Comparison of ENCODE assay signal across 8 mouse cellular contexts in the genomic region with DNA sequence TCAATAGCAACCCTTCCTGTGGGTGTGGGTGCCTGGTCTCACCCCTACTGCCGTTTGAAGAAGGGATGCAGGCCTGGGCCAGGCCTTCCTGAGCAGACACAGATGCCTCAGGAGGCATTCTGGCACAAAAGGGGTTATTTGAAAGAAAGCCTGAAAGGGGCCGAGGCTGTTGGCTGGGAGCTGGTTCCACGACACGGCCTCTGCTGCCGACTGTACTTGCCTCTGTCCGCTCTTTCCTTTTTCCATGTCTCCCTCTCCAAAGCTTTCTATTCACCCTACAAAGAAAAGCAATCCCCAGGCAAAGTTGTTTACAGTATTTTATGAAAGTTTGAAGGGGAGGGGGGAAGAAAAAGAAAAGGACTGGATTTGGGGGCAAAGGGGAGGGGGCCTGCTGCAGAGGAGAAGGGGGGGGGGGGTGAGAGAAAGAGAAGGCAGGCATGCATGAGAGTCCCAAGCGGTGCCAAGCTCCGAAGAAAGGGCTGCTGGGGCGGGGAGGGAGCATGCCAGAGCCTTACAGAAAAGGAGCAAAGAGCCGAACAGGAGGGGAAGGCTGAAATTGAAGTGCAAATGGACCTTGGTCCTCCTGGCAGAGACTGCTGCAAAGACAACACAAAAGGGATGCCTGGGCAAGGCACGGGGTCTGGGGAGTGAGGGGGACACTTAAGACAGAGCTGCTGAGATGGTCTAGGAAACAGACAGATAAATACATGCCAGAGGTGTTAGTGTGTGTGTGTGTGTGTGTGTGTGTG.
A peak's percentile ranks its signal among the peaks of the same experiment; 100 is the strongest.
DNase-seq lines count a peak whose midpoint lies in the region; ATAC-seq and TF ChIP-seq lines count a peak whose summit lies in the region.

No protein-coding gene starts in this region.

- H3K9me3 ChIP-seq in limb, embryonic 15.5 days, result no peaks in the 10 kb centered on the region
- no peaks in the 10 kb centered on the region for H3K9me3 ChIP-seq in liver, embryonic 12.5 days (replicated peaks)

- no peaks in the 10 kb centered on the region for H3K36me3 ChIP-seq in limb, embryonic 15.5 days
- H3K36me3 ChIP-seq in liver, embryonic 12.5 days, result no peaks in the 10 kb centered on the region

- TF ChIP-seq CTCF in left cerebral cortex, adult 2 months (IDR thresholded peaks at IDR 0.05), result no peak

- no peak overlapping the region for H3K9ac ChIP-seq in limb, embryonic 15.5 days
- H3K9ac ChIP-seq in liver, embryonic 12.5 days, result no peak overlapping the region

- no peak overlapping the region for H3K4me3 ChIP-seq in left cerebral cortex, adult 2 months
- no peak overlapping the region for H3K4me3 ChIP-seq in limb, embryonic 15.5 days
- no peak overlapping the region for H3K4me3 ChIP-seq in liver, embryonic 12.5 days

- H3K27me3 ChIP-seq in limb, embryonic 15.5 days, result no peaks in the 10 kb centered on the region
- H3K27me3 ChIP-seq in liver, embryonic 12.5 days (replicated peaks), result peaks cover 39% of the 10 kb centered on the region

- WGBS in limb, embryonic 15.5 days, result 11% methylated on average over 11 of the region's 11 CpGs
- WGBS in liver, embryonic 12.5 days (ENCODE audit: insufficient replicate concordance), result 39% methylated on average over 11 of the region's 11 CpGs

- no peak for ATAC-seq in limb, embryonic 15.5 days (ENCODE audit: insufficient number of reproducible peaks, low FRiP score, low TSS enrichment, low read depth)
- ATAC-seq in liver, embryonic 12.5 days, result no peak

- peaks cover 56% of the 10 kb centered on the region for H3K4me1 ChIP-seq in limb, embryonic 15.5 days
- peaks cover 7% of the 10 kb centered on the region; the same call in 1 of the 2 replicates for H3K4me1 ChIP-seq in liver, embryonic 12.5 days

- DNase-seq in left cerebral cortex, adult 2 months (ENCODE audit: extremely low spot score in 1 of 2, low spot score in 2 of 2), result peak in 1 of 2 experiments; percentile 38
- DNase-seq in left cerebral cortex, postnatal 36 days (ENCODE audit: low spot score in 2 of 2), result no peak
- peak; percentile 70 to 72 for DNase-seq in cerebellum, postnatal 14 days
- DNase-seq in heart, postnatal 14 days, result peak; percentile 21 to 40
- no peak for DNase-seq in spleen, adult 12 weeks (ENCODE audit: low spot score)
- no peak for DNase-seq in urinary bladder, postnatal 4 days (ENCODE audit: low spot score in 2 of 2)

- peak overlapping the region; percentile 29; the same call in 1 of the 2 replicates for H3K27ac ChIP-seq in left cerebral cortex, adult 2 months
- peak overlapping the region; percentile 81 for H3K27ac ChIP-seq in limb, embryonic 15.5 days
- no peak overlapping the region for H3K27ac ChIP-seq in liver, embryonic 12.5 days

- peak overlapping the region; percentile 25 for H3K4me2 ChIP-seq in limb, embryonic 15.5 days
- no peak overlapping the region for H3K4me2 ChIP-seq in liver, embryonic 12.5 days

- intact Hi-C loops in left cerebral cortex, adult 2 months (cut with DNase I), result no loop called here
- intact Hi-C loops in left cerebral cortex, postnatal 36 days (cut with DNase I), result no loop called here
- intact Hi-C loops in heart, postnatal 14 days (cut with DNase I), result no loop called here

Comparison
In these comparisons a context has a peak if more than half of its experiments do, and no peak if none do; other contexts are left out.
1. DNase-seq: peak in cerebellum, postnatal 14 days (2 of 2) and heart, postnatal 14 days (2 of 2); none in left cerebral cortex, postnatal 36 days (0 of 2), spleen, adult 12 weeks (single experiment) and urinary bladder, postnatal 4 days (0 of 2).